Mouse (Mus musculus) heart, adult 2 months (tissue): ENCODE measurements around the gene Calcrl. TPM values are rescaled to one million over a fixed set of nuclear protein-coding genes. Genes with fewer than 3 reads are reported as not detected.

Source experiments
- DNase-seq, 2 experiments: peaks; one replicate each; pipeline ENCODE4 v3.0.0; 2021
- H3K27ac ChIP-seq: fragments of 200-600 bp; 2 replicates; pipeline ENCODE4 v1.8.1; 2022
- H3K27me3 ChIP-seq: fragments of 200-500 bp; 2 replicates; pipeline ENCODE4 v1.6.1; 2012; ENCODE audit warnings: mild to moderate bottlenecking, low read length, inconsistent platforms, mixed read lengths; ENCODE audit not compliant: control insufficient read depth, insufficient read depth
- H3K36me3 ChIP-seq: fragments of 200-500 bp; 2 replicates; pipeline ENCODE4 v1.6.1; 2012; ENCODE audit warnings: low read length, inconsistent platforms; ENCODE audit not compliant: control insufficient read depth, insufficient read depth
- H3K4me1 ChIP-seq: fragments of 200-500 bp; 2 replicates; pipeline ENCODE4 v1.6.1; 2011; ENCODE audit warnings: low read length; ENCODE audit not compliant: control insufficient read depth, insufficient read depth
- H3K4me3 ChIP-seq: fragments of 200-600 bp; 2 replicates; pipeline ENCODE4 v1.8.1; 2022
- H3K79me2 ChIP-seq: fragments of 200-500 bp; replicated peaks from 2 replicates; pipeline ENCODE4 v1.6.1; 2012; ENCODE audit warnings: mild to moderate bottlenecking, inconsistent platforms, low read length, moderate library complexity, mixed read lengths; ENCODE audit not compliant: control insufficient read depth, insufficient read depth
- H3K9ac ChIP-seq: fragments of 200-500 bp; 2 replicates; pipeline ENCODE4 v1.6.1; 2012; ENCODE audit warnings: low read depth, mild to moderate bottlenecking, control low read depth, inconsistent platforms, low read length, mixed read lengths
- CTCF ChIP-seq: fragments of 200-600 bp; IDR thresholded peaks from 2 replicates; pipeline ENCODE4 v1.8.1; 2022; ENCODE audit warnings: antibody characterized with exemption, mild to moderate bottlenecking, moderate library complexity
- EP300 ChIP-seq: fragments of 200-500 bp; IDR thresholded peaks from 2 replicates; pipeline ENCODE4 v1.6.1; 2011; ENCODE audit warnings: low read depth, low read length, control low read depth; ENCODE audit not compliant: insufficient read depth
- POLR2A ChIP-seq: fragments of 200-500 bp; IDR thresholded peaks from 2 replicates; pipeline ENCODE4 v1.6.1; 2011; ENCODE audit warnings: mild to moderate bottlenecking, low read depth, low read length, control low read depth; ENCODE audit not compliant: insufficient read depth
- WGBS: fragments of 180-500 bp; shearing (Covaris S2); methylation state at CpG from one replicate; pipeline ENCODE4 v1.1.7; 2018; 5-methylcytosine and 5-hydroxymethylcytosine counted together
- intact Hi-C: fragments of 180-260 bp; cut with DNase I; formaldehyde crosslinking; loops from one replicate; pipeline ENCODE4 v1.15.1; 2025
- long read RNA-seq: library from polyadenylated mRNA; stranded (forward); transcript quantifications from one replicate; pipeline ENCODE4 v2.0.0, GENCODE M21; 2021
- polyA plus RNA-seq: library from polyadenylated mRNA; depleted of rRNA; stranded (reverse); fragments of >200 nt; gene quantifications from 2 replicates; pipeline ENCODE4 v1.2.3, GENCODE M21; 2012; rRNA removed
- total RNA-seq, 2 experiments: library from RNA; stranded (reverse); gene quantifications; 2 replicates each; pipeline ENCODE4 v1.2.3; 2021

Gene Calcrl
- 10 to 100 TPM; 23.2 to 25.6 TPM for total RNA-seq
- polyA plus RNA-seq, result 8.2 and 13.9 TPM in 2 replicates
- long read RNA-seq, full-length matches to known transcripts, result 1 of 3 reads
- long read RNA-seq, partial matches to known transcripts, result 0 of 3 reads
- long read RNA-seq, other reads (novel, unspliced or antisense), result 2 of 3 reads

GRCm38 (mm10) chr2:84425138-84425537 is at the start of gene Calcrl:
TSS of gene Calcrl (minus strand) at chr2:84425411.
- H3K4me1 ChIP-seq, result peaks cover 1% of the 10 kb centered on the region
- peak within 1 kb of the TSS; percentile 83 for H3K9ac ChIP-seq
- intact Hi-C loops, result loop anchor here (1.0 to 5.0 kb wide), 6 partner anchors 16 to 360 kb away; no protein-coding TSS in a partner anchor
- H3K79me2 ChIP-seq, result no peaks in the 10 kb centered on the region
- no peaks in the 10 kb centered on the region for H3K27me3 ChIP-seq
- WGBS, result 2% methylated on average over 10 of the region's 10 CpGs
- H3K4me3 ChIP-seq, result peak within 1 kb of the TSS; percentile 54
- DNase-seq, result peak; percentile 86 to 89
- peak; percentile 87 for TF ChIP-seq EP300
- TF ChIP-seq POLR2A, result peak; percentile 99
- TF ChIP-seq CTCF, result no peak
- no peaks in the 10 kb centered on the region for H3K36me3 ChIP-seq
- H3K27ac ChIP-seq, result peak within 1 kb of the TSS; percentile 85

- Histone ChIP-seq H3K36me3 (peaks cover 13% of the 10 kb centered on the region), H3K4me1 (peaks cover 12% of the 10 kb centered on the region), H3K4me3 (no peak overlapping the region), H3K9ac (peak overlapping the region; percentile 50; the same call in 1 of the 2 replicates), H3K27me3 (no peaks in the 10 kb centered on the region), H3K27ac (peak overlapping the region; percentile 68), H3K79me2 (0 out of 2 replicates have a peak, but pooled peaks cover 1% of the 10 kb centered on the region)
- intact Hi-C loops, result no loop called here
- TF ChIP-seq EP300 (peak; percentile 69; the same call in 1 of the 2 replicates), POLR2A (0 out of 2 replicates have a peak, but pooled peaks have one; percentile 33), CTCF (no peak)
- peak; percentile 38 to 39 for DNase-seq
- 9% methylated on average over 6 of the region's 6 CpGs for WGBS
Observed at GRCm38 (mm10) chr2:84474651-84475050, 49.4 kb upstream of the Calcrl start.

- Histone ChIP-seq H3K79me2 (0 out of 2 replicates have a peak, but pooled peaks cover 1% of the 10 kb centered on the region), H3K36me3 (peaks cover 13% of the 10 kb centered on the region), H3K27me3 (no peaks in the 10 kb centered on the region), H3K4me1 (peaks cover 12% of the 10 kb centered on the region), H3K27ac (peak overlapping the region; percentile 68), H3K9ac (peak overlapping the region; percentile 50; the same call in 1 of the 2 replicates), H3K4me3 (no peak overlapping the region)
- TF ChIP-seq CTCF, result no peak
- TF ChIP-seq EP300, result no peak
- TF ChIP-seq POLR2A, result no peak
- 54% methylated on average over 14 of the region's 14 CpGs for WGBS
- intact Hi-C loops, result no loop called here
- DNase-seq, result no peak
Observed at GRCm38 (mm10) chr2:84473941-84474530, 48.8 kb upstream of the Calcrl start.

GRCm38 (mm10) chr2:84467391-84467790 is 42.2 kb upstream of the Calcrl start:
- no peak for TF ChIP-seq POLR2A
- no peak for TF ChIP-seq CTCF
- TF ChIP-seq EP300, result no peak
- intact Hi-C loops, result no loop called here
- H3K79me2 ChIP-seq, result 0 out of 2 replicates have a peak, but pooled peaks cover 1% of the 10 kb centered on the region
- no peak overlapping the region for H3K27ac ChIP-seq
- no peak for DNase-seq
- H3K27me3 ChIP-seq, result no peaks in the 10 kb centered on the region
- H3K36me3 ChIP-seq, result no peaks in the 10 kb centered on the region; the same call in 1 of the 2 replicates
- H3K9ac ChIP-seq, result no peak overlapping the region
- H3K4me3 ChIP-seq, result no peak overlapping the region
- H3K4me1 ChIP-seq, result no peaks in the 10 kb centered on the region
- 56% methylated on average over 4 of the region's 4 CpGs for WGBS

- Histone ChIP-seq H3K27ac (no peak overlapping the region), H3K9ac (no peak overlapping the region)
Observed at GRCm38 (mm10) chr2:84464956-84465355, 39.7 kb upstream of the Calcrl start.

GRCm38 (mm10) chr2:84462411-84462810 is 37.2 kb upstream of the Calcrl start:
- Histone ChIP-seq H3K4me3 (no peak overlapping the region), H3K27ac (no peak overlapping the region), H3K79me2 (no peaks in the 10 kb centered on the region), H3K4me1 (no peaks in the 10 kb centered on the region; the same call in 1 of the 2 replicates), H3K36me3 (no peaks in the 10 kb centered on the region; the same call in 1 of the 2 replicates), H3K9ac (no peak overlapping the region), H3K27me3 (no peaks in the 10 kb centered on the region)
- intact Hi-C loops, result no loop called here
- WGBS, result 67% methylated on average over 3 of the region's 3 CpGs
- DNase-seq, result no peak
- no peak for TF ChIP-seq CTCF
- no peak for TF ChIP-seq EP300

More at GRCm38 (mm10) chr2:84464956-84465355, 39.7 kb upstream of the Calcrl start:
- Histone ChIP-seq H3K4me3 (no peak overlapping the region), H3K4me1 (no peaks in the 10 kb centered on the region), H3K79me2 (no peaks in the 10 kb centered on the region), H3K36me3 (no peaks in the 10 kb centered on the region; the same call in 1 of the 2 replicates), H3K27me3 (no peaks in the 10 kb centered on the region)
- DNase-seq, result no peak
- TF ChIP-seq POLR2A, result no peak
- TF ChIP-seq EP300, result no peak
- TF ChIP-seq CTCF, result no peak
- WGBS, result 21% methylated on average over 7 of the region's 7 CpGs
- intact Hi-C loops, result no loop called here
